Comparison of ENCODE assay signal across 8 mouse cellular contexts in the genomic region with DNA sequence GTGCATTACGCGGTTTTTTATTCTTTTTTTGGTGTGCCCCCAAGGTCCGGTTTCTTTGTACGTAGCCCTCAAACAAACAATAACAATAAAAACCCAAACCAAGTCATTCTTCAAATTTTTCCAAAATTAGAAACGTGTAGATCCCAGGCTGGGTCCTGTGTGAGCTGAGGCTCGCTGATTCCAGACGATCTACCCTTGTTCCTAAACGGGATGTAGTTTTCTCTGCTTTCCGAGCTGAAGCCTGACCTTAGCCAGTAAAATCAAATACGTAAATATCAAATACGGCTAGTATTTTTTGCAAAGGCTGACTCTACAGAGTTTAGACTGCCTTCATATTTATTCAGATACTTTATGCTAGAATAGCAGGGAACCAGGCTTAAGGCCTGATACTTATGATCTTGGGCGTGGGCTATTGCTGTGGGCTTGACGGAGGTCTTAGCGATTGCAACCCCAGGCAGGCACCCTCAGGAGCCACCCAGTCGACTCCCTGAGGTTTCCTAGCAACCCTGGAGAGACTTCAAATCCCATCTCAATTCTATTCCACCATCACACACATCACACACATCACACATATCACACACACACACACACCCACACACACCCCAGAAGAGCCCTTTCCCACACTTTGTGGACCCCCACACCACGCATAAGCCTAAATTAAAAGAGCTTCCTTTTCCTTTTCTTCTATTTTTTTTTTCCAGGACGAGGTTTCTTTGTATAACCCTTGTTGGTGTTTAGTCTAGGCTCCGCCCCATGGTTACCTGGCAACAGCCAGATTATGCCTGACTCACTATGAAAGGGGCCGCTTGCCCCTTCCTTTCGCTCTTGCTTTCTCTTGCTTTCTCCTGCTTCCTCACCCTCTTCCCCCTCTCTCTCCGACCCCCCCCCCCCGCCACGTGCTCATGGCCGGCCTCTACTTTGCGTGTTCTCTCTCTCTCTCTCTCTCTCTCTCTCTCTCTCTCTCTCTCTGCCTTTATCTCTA. TPM values are rescaled to one million over a fixed set of nuclear protein-coding genes. Genes with fewer than 3 reads are reported as not detected.
DNase-seq lines count a peak whose midpoint lies in the region; ATAC-seq and TF ChIP-seq lines count a peak whose summit lies in the region.

No protein-coding gene starts in this region.

- H3K27me3 ChIP-seq in embryonic facial prominence, embryonic 11.5 days (ENCODE audit: control insufficient read depth, insufficient read depth, low read length) = no peaks in the 10 kb centered on the region
- no peaks in the 10 kb centered on the region for H3K27me3 ChIP-seq in myocyte (ENCODE audit: control insufficient read depth, insufficient read depth, insufficient read length)
- no peaks in the 10 kb centered on the region for H3K27me3 ChIP-seq in splenic B cell, adult 2 months (ENCODE audit: control insufficient read depth, insufficient read depth, low read length, poor library complexity, severe bottlenecking)

- H3ac ChIP-seq in myocyte (ENCODE audit: control insufficient read depth, insufficient read length) = peak overlapping the region; percentile 18

- peak overlapping the region; percentile 97 for H3K27ac ChIP-seq in embryonic facial prominence, embryonic 11.5 days (replicated peaks; ENCODE audit: low read depth, low read length)

- H3K4me1 ChIP-seq in embryonic facial prominence, embryonic 11.5 days (ENCODE audit: control insufficient read depth, insufficient read depth, low read length) = peaks cover 5% of the 10 kb centered on the region

- H3K4me3 ChIP-seq in embryonic facial prominence, embryonic 11.5 days (ENCODE audit: low read depth, low read length) = peak overlapping the region; percentile 18; the same call in 1 of the 2 replicates
- H3K4me3 ChIP-seq in myocyte = peak overlapping the region; percentile 100

- ATAC-seq in embryonic facial prominence, embryonic 11.5 days (replicated peaks; ENCODE audit: insufficient number of reproducible peaks, low FRiP score, low TSS enrichment, low read depth) = peak; percentile 59; the same call in 1 of the 2 replicates

- WGBS in embryonic facial prominence, embryonic 11.5 days = 15% methylated on average over 22 of the region's 25 CpGs

- H3K79me2 ChIP-seq in myocyte (ENCODE audit: control insufficient read depth, insufficient read depth) = peaks cover 16% of the 10 kb centered on the region

- TF ChIP-seq POLR2A in myocyte (IDR thresholded peaks at IDR 0.05; ENCODE audit: insufficient read length, low read depth) = peak; percentile 31

- H3K4me2 ChIP-seq in embryonic facial prominence, embryonic 11.5 days (ENCODE audit: low read depth, low read length) = peak overlapping the region; percentile 39
- peak overlapping the region; percentile 94 for H3K4me2 ChIP-seq in myocyte (ENCODE audit: low read depth)

- no peaks in the 10 kb centered on the region for H3K9me3 ChIP-seq in embryonic facial prominence, embryonic 11.5 days (replicated peaks; ENCODE audit: control insufficient read depth, low read length)

- peak overlapping the region; percentile 58 for H3K9ac ChIP-seq in embryonic facial prominence, embryonic 11.5 days (replicated peaks; ENCODE audit: low read length)

- DNase-seq in 3134 (ENCODE audit: extremely low read depth, insufficient read length, low spot score) = peak; percentile 82
- DNase-seq in adrenal gland, adult (ENCODE audit: inconsistent age in 2 of 2, low spot score in 1 of 2) = peak; percentile 85 to 92
- DNase-seq in embryonic facial prominence, embryonic 11.5 days (ENCODE audit: low spot score) = peak; percentile 95
- peak; percentile 81 to 84 for DNase-seq in heart, adult 9 months (ENCODE audit: low spot score in 2 of 2)
- peak; percentile 86 for DNase-seq in kidney, adult 8-10 months
- DNase-seq in liver = peak; percentile 91
- DNase-seq in splenic B cell, adult 2 months (ENCODE audit: low read depth, low spot score) = peak; percentile 90

- H3K36me3 ChIP-seq in embryonic facial prominence, embryonic 11.5 days (replicated peaks; ENCODE audit: control insufficient read depth, insufficient read depth, low read depth, low read length) = no peaks in the 10 kb centered on the region
- H3K36me3 ChIP-seq in myocyte (ENCODE audit: control insufficient read depth, insufficient read depth) = no peaks in the 10 kb centered on the region
- H3K36me3 ChIP-seq in splenic B cell, adult 2 months (ENCODE audit: control insufficient read depth, insufficient read depth, low read length, poor library complexity, severe bottlenecking) = no peaks in the 10 kb centered on the region

TF ChIP-seq in myocyte, 11 proteins besides CTCF, POLR2A, EP300 and RAD21:
- TF ChIP-seq SRF (IDR thresholded peaks at IDR 0.05; ENCODE audit: control insufficient read depth, insufficient read length, low read depth) = no peak
- TF ChIP-seq POLR2AphosphoS2 (IDR thresholded peaks at IDR 0.05; ENCODE audit: insufficient read length, low read depth) = no peak
- no peak for TF ChIP-seq TCF3 (IDR thresholded peaks at IDR 0.05; ENCODE audit: insufficient read length, low read depth)
- TF ChIP-seq MYOG (IDR thresholded peaks at IDR 0.05; ENCODE audit: control insufficient read depth in 1 of 3, insufficient read depth in 1 of 3, insufficient read length in 2 of 3, low read depth in 2 of 3) = no peak
- no peak for TF ChIP-seq MAX (IDR thresholded peaks at IDR 0.05; ENCODE audit: low read depth)
- no peak for TF ChIP-seq E2F4 (IDR thresholded peaks at IDR 0.05; ENCODE audit: insufficient read depth)
- TF ChIP-seq REST (IDR thresholded peaks at IDR 0.05; ENCODE audit: insufficient read depth, insufficient read length) = no peak
- no peak for TF ChIP-seq MYOD1 (IDR thresholded peaks at IDR 0.05; ENCODE audit: control insufficient read depth in 1 of 3, insufficient read length in 2 of 3, low read depth in 2 of 3)
- TF ChIP-seq USF1 (IDR thresholded peaks at IDR 0.05; ENCODE audit: low read depth) = no peak
- no peak for TF ChIP-seq CEBPB (IDR thresholded peaks at IDR 0.05; ENCODE audit: insufficient read depth, poor library complexity, severe bottlenecking)
- TF ChIP-seq TCF12 (IDR thresholded peaks at IDR 0.05; ENCODE audit: insufficient read depth, poor library complexity, severe bottlenecking) = no peak

RNA-seq across cellular contexts. Expression of a gene that starts 3.9 kb away (rescaled TPM):
- polyA plus RNA-seq in embryonic facial prominence, embryonic 11.5 days (2014; fragmentation: Nextera tagmentation; extraction: Ambion mirVana) = 1,016 and 1,055 TPM in 2 replicates
- 878 TPM for polyA plus RNA-seq in myocyte (2012; fragmentation: generic; extraction: Trizol)

RNA-seq across cellular contexts. Expression of a gene that starts 4.8 kb away (rescaled TPM):
- polyA plus RNA-seq in embryonic facial prominence, embryonic 11.5 days (2014; fragmentation: Nextera tagmentation; extraction: Ambion mirVana) = not detected in 2 replicates
- polyA plus RNA-seq in myocyte (2012; fragmentation: generic; extraction: Trizol) = 1.9 TPM

RNA-seq across cellular contexts. Expression of a gene that starts 40.0 kb away (rescaled TPM):
- polyA plus RNA-seq in embryonic facial prominence, embryonic 11.5 days (2014; fragmentation: Nextera tagmentation; extraction: Ambion mirVana) = 7.2 and 9.0 TPM in 2 replicates
- 17.2 TPM for polyA plus RNA-seq in myocyte (2012; fragmentation: generic; extraction: Trizol)

RNA-seq across cellular contexts. Expression of a gene that starts 47.5 kb away (rescaled TPM):
- polyA plus RNA-seq in embryonic facial prominence, embryonic 11.5 days (2014; fragmentation: Nextera tagmentation; extraction: Ambion mirVana) = 26.3 and 29.2 TPM in 2 replicates
- 24.8 TPM for polyA plus RNA-seq in myocyte (2012; fragmentation: generic; extraction: Trizol)

RNA-seq across cellular contexts. Expression of a gene that starts 53.0 kb away (rescaled TPM):
- 22.7 and 26.4 TPM in 2 replicates for polyA plus RNA-seq in embryonic facial prominence, embryonic 11.5 days (2014; fragmentation: Nextera tagmentation; extraction: Ambion mirVana)
- polyA plus RNA-seq in myocyte (2012; fragmentation: generic; extraction: Trizol) = 28.6 TPM

Comparison
In these comparisons a context has a peak if more than half of its experiments do, and no peak if none do; other contexts are left out.
1. Peak in every context shown above with its lines: DNase-seq, ATAC-seq, H3K4me3 ChIP-seq and H3K27ac ChIP-seq.